Mouse (Mus musculus) lung, embryonic 15.5 days (tissue): Measurements from ENCODE around the gene Hspa1l. TPM values are rescaled to one million over a fixed set of nuclear protein-coding genes. Genes with fewer than 3 reads are reported as not detected.
A peak's percentile ranks its signal among the peaks of the same experiment; 100 is the strongest.

Experiments used
- ATAC-seq: fragments of 200-750 bp; cut with Nextera tagmentation; 2 replicates; pipeline ENCODE4 v1.8.0; 2017; ENCODE audit warnings: moderate number of reproducible peaks, borderline replicate concordance; ENCODE audit not compliant: low FRiP score, low TSS enrichment; ENCODE audit errors: extremely low read depth
- H3K27ac ChIP-seq: fragments of 300-500 bp; sonication (generic); 2 replicates; pipeline ENCODE4 v1.5.1; 2015; ENCODE audit warnings: moderate library complexity, mild to moderate bottlenecking, inconsistent platforms
- H3K27me3 ChIP-seq: fragments of 300-500 bp; sonication (generic); 2 replicates; pipeline ENCODE4 v1.6.1; 2015; ENCODE audit warnings: inconsistent platforms
- H3K36me3 ChIP-seq: fragments of 300-500 bp; sonication (generic); 2 replicates; pipeline ENCODE4 v1.6.1; 2015; ENCODE audit warnings: inconsistent platforms
- H3K4me1 ChIP-seq: fragments of 300-500 bp; sonication (generic); 2 replicates; pipeline ENCODE4 v1.6.1; 2015; ENCODE audit warnings: inconsistent platforms
- H3K4me2 ChIP-seq: fragments of 300-500 bp; sonication (generic); 2 replicates; pipeline ENCODE4 v1.6.1; 2015; ENCODE audit warnings: inconsistent platforms, mild to moderate bottlenecking, moderate library complexity
- H3K4me3 ChIP-seq: fragments of 300-500 bp; sonication (generic); 2 replicates; pipeline ENCODE4 v1.5.1; 2015; ENCODE audit warnings: mild to moderate bottlenecking, inconsistent platforms
- H3K9ac ChIP-seq: fragments of 300-500 bp; sonication (generic); 2 replicates; pipeline ENCODE4 v1.6.1; 2015; ENCODE audit warnings: inconsistent platforms
- H3K9me3 ChIP-seq: fragments of 300-500 bp; sonication (generic); 2 replicates; pipeline ENCODE4 v1.6.1; 2016; ENCODE audit warnings: inconsistent platforms
- WGBS: fragments of 180-500 bp; shearing (Covaris S2); methylation state at CpG from one replicate; pipeline ENCODE4 v1.1.7; 2015; 5-methylcytosine and 5-hydroxymethylcytosine counted together
- polyA plus RNA-seq: library from polyadenylated mRNA; unstranded; fragments of >200 nt; fragmentation: Nextera tagmentation; extraction: Ambion mirVana; gene quantifications from 2 replicates; pipeline ENCODE4 v1.2.1, GENCODE M21; 2015

The Hspa1l gene
- polyA plus RNA-seq, 1 experiment from 2014 or later = 0.45 TPM

- WGBS = 53% methylated on average over 12 of the region's 13 CpGs
- H3K9me3 ChIP-seq = no peaks in the 10 kb centered on the region
- H3K9ac ChIP-seq = no peak overlapping the region
- H3K27ac ChIP-seq = no peak overlapping the region
- H3K36me3 ChIP-seq = no peaks in the 10 kb centered on the region
- no peak for ATAC-seq
- peaks cover 33% of the 10 kb centered on the region for H3K4me1 ChIP-seq
- H3K4me3 ChIP-seq = no peak overlapping the region
- H3K27me3 ChIP-seq = no peaks in the 10 kb centered on the region
- H3K4me2 ChIP-seq = no peak overlapping the region
Measured at GRCm38 (mm10) chr17:35024261-35024660, 51.8 kb downstream of the Hspa1l start.

DNA sequence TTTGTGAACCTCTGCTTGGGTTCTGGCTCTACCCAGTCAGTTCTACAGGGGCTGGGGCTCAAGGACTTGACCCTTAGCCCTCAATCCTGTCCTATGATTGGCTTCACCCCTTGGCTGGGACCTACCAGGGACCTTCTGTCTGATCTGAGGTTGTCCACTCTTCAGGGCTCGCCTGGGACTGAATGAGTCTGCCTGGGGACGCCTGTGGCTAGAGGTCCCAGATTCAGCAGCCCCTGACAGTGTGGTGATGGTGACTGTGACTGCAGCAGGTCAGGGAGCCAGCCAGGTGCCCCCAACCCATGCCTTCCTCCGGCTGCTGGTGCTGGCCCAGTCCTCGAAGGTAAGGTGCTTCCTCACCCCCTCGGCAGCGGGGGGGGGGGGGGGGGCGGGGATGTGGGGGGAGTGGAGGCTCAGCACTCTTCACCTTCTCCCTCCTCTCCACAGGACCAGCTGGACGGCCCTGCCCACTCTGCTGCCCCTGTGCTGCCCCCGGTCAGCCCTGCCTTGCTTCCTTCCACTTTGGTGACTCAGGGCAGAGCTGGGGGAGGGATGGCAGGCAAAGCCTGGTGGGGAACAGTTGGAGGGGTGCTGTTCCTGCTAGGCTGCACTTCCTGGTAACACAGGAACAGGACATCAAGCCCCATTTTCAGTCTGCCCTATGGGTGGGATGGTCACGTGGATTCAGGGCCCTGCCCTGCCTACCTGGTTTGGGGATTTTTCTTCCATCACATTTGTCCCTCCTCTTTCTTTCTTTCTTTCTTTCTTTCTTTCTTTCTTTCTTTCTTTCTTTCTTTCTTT, 52.4 kb downstream of the Hspa1l start:
- Histone ChIP-seq H3K36me3 (no peaks in the 10 kb centered on the region), H3K4me3 (no peak overlapping the region), H3K9me3 (no peaks in the 10 kb centered on the region), H3K27ac (no peak overlapping the region), H3K4me2 (no peak overlapping the region), H3K9ac (no peak overlapping the region), H3K27me3 (no peaks in the 10 kb centered on the region), H3K4me1 (peaks cover 35% of the 10 kb centered on the region)
- no peak for ATAC-seq
- 45% methylated on average over 6 of the region's 10 CpGs for WGBS

- no peak overlapping the region for H3K4me3 ChIP-seq
- H3K4me1 ChIP-seq = peaks cover 36% of the 10 kb centered on the region
- H3K4me2 ChIP-seq = no peak overlapping the region
- no peak overlapping the region; the same call in 1 of the 2 replicates for H3K27ac ChIP-seq
- 0 out of 2 replicates have a peak overlapping the region, but pooled peaks have one; percentile 4 for H3K9ac ChIP-seq
- 72% methylated on average over 5 of the region's 5 CpGs for WGBS
- no peaks in the 10 kb centered on the region for H3K36me3 ChIP-seq
- ATAC-seq = no peak
- H3K9me3 ChIP-seq = no peaks in the 10 kb centered on the region
- H3K27me3 ChIP-seq = no peaks in the 10 kb centered on the region
Measured at GRCm38 (mm10) chr17:35026206-35026605, 53.7 kb downstream of the Hspa1l start.

DNA sequence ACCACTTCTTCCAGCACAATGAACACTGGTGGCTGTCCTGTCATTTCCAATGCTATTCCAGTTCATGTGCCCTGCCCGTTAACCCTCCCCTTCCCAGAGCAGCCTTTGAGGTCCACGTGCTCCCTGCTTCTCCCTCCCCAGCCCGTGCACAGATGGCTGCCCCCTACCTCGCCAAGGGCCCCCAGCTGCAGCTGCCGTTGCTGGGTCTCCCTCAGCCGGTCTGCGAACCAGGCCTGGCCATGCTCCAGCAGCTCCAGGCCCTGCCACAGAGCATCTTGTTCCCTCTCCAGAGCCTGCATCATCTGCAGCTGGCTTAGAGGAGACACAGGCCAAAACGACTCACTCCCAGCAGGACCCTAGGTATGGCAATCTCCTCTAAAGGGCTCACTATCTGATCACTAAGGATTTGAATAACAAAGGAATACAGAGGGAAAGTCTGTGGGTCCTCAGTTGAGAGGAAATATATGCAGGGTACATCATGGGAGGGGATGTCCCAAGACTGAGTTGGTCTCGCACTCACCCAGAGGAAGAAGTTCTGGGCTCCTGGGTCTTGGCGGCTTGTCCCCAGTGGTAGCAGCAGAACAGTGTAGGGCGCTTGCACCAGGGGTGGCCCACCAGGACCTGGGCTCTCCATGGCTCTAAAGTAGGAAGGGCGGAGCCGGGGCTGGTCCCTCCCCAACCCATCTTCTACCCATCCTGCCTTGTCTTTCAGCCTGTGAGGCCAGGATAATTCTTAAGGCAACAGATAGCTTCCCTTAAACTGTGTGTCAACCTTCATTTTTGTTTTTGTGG, 55.0 kb downstream of the Hspa1l start, which contains the start of gene Sapcd1:
Sapcd1 (minus strand) TSS at position 740 of the 792 bp plus-strand sequence.
- H3K9me3 ChIP-seq = no peaks in the 10 kb centered on the region
- H3K4me2 ChIP-seq = peak within 1 kb of the TSS; percentile 38
- H3K4me1 ChIP-seq = peaks cover 27% of the 10 kb centered on the region
- ATAC-seq = peak; percentile 66; the same call in 1 of the 2 replicates
- H3K27me3 ChIP-seq = no peaks in the 10 kb centered on the region
- WGBS = 36% methylated on average over 13 of the region's 13 CpGs
- no peaks in the 10 kb centered on the region for H3K36me3 ChIP-seq
- H3K4me3 ChIP-seq = 0 out of 2 replicates have a peak within 1 kb of the TSS, but pooled peaks have one; percentile 14
- H3K9ac ChIP-seq = no peak within 1 kb of the TSS
- H3K27ac ChIP-seq = no peak within 1 kb of the TSS

- H3K4me3 ChIP-seq = no peak overlapping the region
- H3K36me3 ChIP-seq = no peaks in the 10 kb centered on the region
- no peaks in the 10 kb centered on the region for H3K27me3 ChIP-seq
- no peak for ATAC-seq
- WGBS = 75% methylated on average over 2 of the region's 2 CpGs
- no peak overlapping the region for H3K9ac ChIP-seq
- no peak overlapping the region for H3K27ac ChIP-seq
- peaks cover 27% of the 10 kb centered on the region for H3K4me1 ChIP-seq
- no peak overlapping the region for H3K4me2 ChIP-seq
- no peaks in the 10 kb centered on the region for H3K9me3 ChIP-seq
Measured at GRCm38 (mm10) chr17:35028315-35028714, 55.8 kb downstream of the Hspa1l start.

Other genes starting within 250 kb of the Hspa1l start
- gene C4b, start 228.8 kb upstream of the Hspa1l start, polyA plus RNA-seq = 0.11 and 0.42 TPM in 2 replicates
- not detected in 2 replicates for gene Cyp21a1, start 168.1 kb upstream of the Hspa1l start, polyA plus RNA-seq
- 32.7 and 33.7 TPM in 2 replicates for gene Stk19, start 135.8 kb upstream of the Hspa1l start, polyA plus RNA-seq
- 63.0 and 63.3 TPM in 2 replicates for gene Dxo, start 135.7 kb upstream of the Hspa1l start, polyA plus RNA-seq
- gene Skiv2l, start 122.5 kb upstream of the Hspa1l start, polyA plus RNA-seq = 50.8 and 54.0 TPM in 2 replicates
- 92.6 and 95.7 TPM in 2 replicates for gene Nelfe, start 122.3 kb upstream of the Hspa1l start, polyA plus RNA-seq
- gene Cfb, start 110.2 kb upstream of the Hspa1l start, polyA plus RNA-seq = 2.8 and 3.1 TPM in 2 replicates
- 2.6 and 2.7 TPM in 2 replicates for gene Zbtb12, start 93.2 kb upstream of the Hspa1l start, polyA plus RNA-seq
- gene Gm20547, start 90.7 kb upstream of the Hspa1l start, polyA plus RNA-seq = not detected in 2 replicates
- gene C2, start 74.4 kb upstream of the Hspa1l start, polyA plus RNA-seq = 2.6 and 2.9 TPM in 2 replicates
- gene Ehmt2, start 74.2 kb upstream of the Hspa1l start, polyA plus RNA-seq = 64.9 and 69.9 TPM in 2 replicates
- gene Slc44a4, start 58.2 kb upstream of the Hspa1l start, polyA plus RNA-seq = 0.94 and 1.5 TPM in 2 replicates
- 17.3 and 17.9 TPM in 2 replicates for gene Neu1, start 41.5 kb upstream of the Hspa1l start, polyA plus RNA-seq
- 0.15 and 0.26 TPM in 2 replicates for gene Hspa1b, start 13.5 kb upstream of the Hspa1l start, polyA plus RNA-seq
- not detected in 2 replicates for gene Gm20481, start 2.8 kb upstream of the Hspa1l start, polyA plus RNA-seq
- gene Hspa1a, start 547 bp upstream of the Hspa1l start, polyA plus RNA-seq = 3.4 and 3.8 TPM in 2 replicates
- 210 and 216 TPM in 2 replicates for gene Lsm2, start 9.2 kb downstream of the Hspa1l start, polyA plus RNA-seq
- 128 and 129 TPM in 2 replicates for gene Vars, start 28.3 kb downstream of the Hspa1l start, polyA plus RNA-seq
- gene Vwa7, start 43.9 kb downstream of the Hspa1l start, polyA plus RNA-seq = 0.14 and 0.25 TPM in 2 replicates
- gene Sapcd1, start 55.3 kb downstream of the Hspa1l start, polyA plus RNA-seq = 7.2 and 7.7 TPM in 2 replicates
- 4.4 TPM in 2 replicates for gene Msh5, start 74.0 kb downstream of the Hspa1l start, polyA plus RNA-seq
- 283 and 300 TPM in 2 replicates for gene Clic1, start 77.3 kb downstream of the Hspa1l start, polyA plus RNA-seq
- 330 and 333 TPM in 2 replicates for gene Ddah2, start 86.3 kb downstream of the Hspa1l start, polyA plus RNA-seq
- gene Ly6g6c, start 92.7 kb downstream of the Hspa1l start, polyA plus RNA-seq = 0.36 and 0.39 TPM in 2 replicates
- gene Mpig6b, start 93.5 kb downstream of the Hspa1l start, polyA plus RNA-seq = 0.67 and 0.93 TPM in 2 replicates
- gene Ly6g6e, start 104.2 kb downstream of the Hspa1l start, polyA plus RNA-seq = 0.96 and 1.2 TPM in 2 replicates
- gene Ly6g6d, start 105.4 kb downstream of the Hspa1l start, polyA plus RNA-seq = 5.2 and 6.7 TPM in 2 replicates
- gene Ly6g6f, start 112.9 kb downstream of the Hspa1l start, polyA plus RNA-seq = 0.23 and 0.51 TPM in 2 replicates
- gene Abhd16a, start 116.6 kb downstream of the Hspa1l start, polyA plus RNA-seq = 94.8 and 95.6 TPM in 2 replicates
- gene Ly6g5c, start 135.6 kb downstream of the Hspa1l start, polyA plus RNA-seq = not detected in 2 replicates
- gene Ly6g5b, start 142.7 kb downstream of the Hspa1l start, polyA plus RNA-seq = 0.79 and 0.95 TPM in 2 replicates
- gene Gpank1, start 148.8 kb downstream of the Hspa1l start, polyA plus RNA-seq = 17.7 and 18.0 TPM in 2 replicates
- gene Csnk2b, start 149.3 kb downstream of the Hspa1l start, polyA plus RNA-seq = 265 TPM in 2 replicates
- gene D17H6S53E, start 153.7 kb downstream of the Hspa1l start, polyA plus RNA-seq = 9.6 and 9.7 TPM in 2 replicates
- gene Apom, start 159.3 kb downstream of the Hspa1l start, polyA plus RNA-seq = 1.0 and 3.9 TPM in 2 replicates
- gene Bag6, start 162.5 kb downstream of the Hspa1l start, polyA plus RNA-seq = 48.6 and 51.2 TPM in 2 replicates
- gene Prrc2a, start 192.2 kb downstream of the Hspa1l start, polyA plus RNA-seq = 169 and 179 TPM in 2 replicates
- gene Aif1, start 203.4 kb downstream of the Hspa1l start, polyA plus RNA-seq = 6.9 and 9.0 TPM in 2 replicates
- gene Lst1, start 215.7 kb downstream of the Hspa1l start, polyA plus RNA-seq = 12.1 and 13.0 TPM in 2 replicates
- 0.65 and 2.2 TPM in 2 replicates for gene Ltb, start 221.7 kb downstream of the Hspa1l start, polyA plus RNA-seq
- gene Tnf, start 229.3 kb downstream of the Hspa1l start, polyA plus RNA-seq = 0.16 TPM in 1 of 2 replicates, not detected in the other
- gene Lta, start 232.6 kb downstream of the Hspa1l start, polyA plus RNA-seq = 0.11 and 0.21 TPM in 2 replicates
- 0.70 and 0.75 TPM in 2 replicates for gene Gm16181, start 248.1 kb downstream of the Hspa1l start, polyA plus RNA-seq